Mouse (Mus musculus) CD4-positive naive resting alpha-beta T cell, adult 57 days (primary cell): ENCODE measurements around the gene Npy2r. TPM values are rescaled to one million over a fixed set of nuclear protein-coding genes. Genes with fewer than 3 reads are reported as not detected.

ENCODE experiments used
- total RNA-seq: library from RNA; stranded (reverse); gene quantifications from one replicate; pipeline ENCODE4 v1.2.4, GENCODE M21; 2023

Npy2r gene
- not detected for total RNA-seq

DNA sequence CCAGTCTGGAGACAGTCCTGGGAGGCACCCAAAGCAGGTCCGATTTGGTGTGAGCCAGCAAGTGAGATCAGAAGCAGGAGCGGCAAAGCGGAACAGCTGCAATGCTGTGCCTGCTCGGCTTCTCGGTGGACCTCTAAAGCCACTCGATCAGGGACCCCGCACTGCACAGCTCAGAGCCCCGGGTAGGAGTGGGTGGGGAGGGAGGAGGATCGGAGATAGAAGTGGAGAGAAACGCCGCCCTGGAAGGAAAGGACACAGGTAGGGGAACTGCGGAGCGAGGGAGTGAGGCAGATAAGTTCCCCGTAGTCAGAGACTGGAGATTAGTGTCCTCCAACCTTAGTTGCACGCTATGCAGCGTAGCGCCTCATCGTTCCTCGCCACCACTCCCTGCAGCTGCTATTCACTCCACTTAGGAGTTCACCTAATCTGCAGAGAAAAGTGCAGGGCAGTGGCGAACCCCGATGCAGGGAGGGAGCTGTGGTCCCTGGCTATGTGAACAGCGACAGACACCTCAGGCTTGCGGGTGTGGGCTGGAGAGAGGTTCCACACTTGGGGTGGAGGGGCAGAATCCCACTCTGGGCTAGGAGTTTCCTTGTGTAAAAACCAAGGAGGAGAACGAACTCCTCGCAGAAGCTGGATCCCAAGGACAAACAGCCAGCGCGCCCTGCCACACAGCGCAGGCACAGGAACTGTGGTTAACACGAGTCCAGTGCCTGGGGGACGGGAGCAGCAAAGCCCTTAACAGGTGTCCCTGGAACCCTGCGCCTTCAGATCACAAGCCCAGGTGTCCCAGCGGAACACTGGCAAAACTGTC lies at the start of gene Npy2r:
Gene Npy2r, minus strand, starts transcription at position 177 of the 814 bp plus-strand sequence.

Other genes starting within 250 kb of the Npy2r start
- 0.83 TPM for gene Map9, start 190.0 kb downstream of the Npy2r start, total RNA-seq